Mouse (Mus musculus): ENCODE data around the gene Rhbdl3. TPM values are rescaled to one million over a fixed set of nuclear protein-coding genes. Genes with fewer than 3 reads are reported as not detected.

The Rhbdl3 gene
- polyA plus RNA-seq, 2 experiments from 2014 or later = 0.17 to 0.48 TPM

GRCm38 (mm10) chr11:80386790-80387189, 86.1 kb downstream of the Rhbdl3 start:
- no peak for ATAC-seq

GRCm38 (mm10) chr11:80389885-80390284, 89.2 kb downstream of the Rhbdl3 start:
- no peak for ATAC-seq

- no peak for ATAC-seq
Observed at GRCm38 (mm10) chr11:80391407-80392120, 90.9 kb downstream of the Rhbdl3 start.

GRCm38 (mm10) chr11:80395930-80396329, 95.2 kb downstream of the Rhbdl3 start:
- ATAC-seq = no peak

GRCm38 (mm10) chr11:80396617-80397016, 95.9 kb downstream of the Rhbdl3 start:
- no peak for ATAC-seq

Other genes with a start within 250 kb of the Rhbdl3 start
- 100 to 1,000 TPM; 125 to 169 TPM for gene Crlf3, start 219.9 kb upstream of the Rhbdl3 start, polyA plus RNA-seq (2017; shearing (Covaris generic))
- 1 to 10 TPM; 4.1 to 4.3 TPM for gene Atad5, start 211.5 kb upstream of the Rhbdl3 start, polyA plus RNA-seq (2017; shearing (Covaris generic))
- gene Tefm, start 158.7 kb upstream of the Rhbdl3 start, polyA plus RNA-seq (2017; shearing (Covaris generic)) = 10 to 100 TPM; 25.7 to 28.8 TPM
- gene Adap2, start 146.8 kb upstream of the Rhbdl3 start, polyA plus RNA-seq (2017; shearing (Covaris generic)) = under 1 TPM in 1 of 2 experiments, not detected in 1; 0.54 TPM
- gene Rnf135, start 117.1 kb upstream of the Rhbdl3 start, polyA plus RNA-seq (2017; shearing (Covaris generic)) = 1 to 10 TPM; 8.1 to 9.5 TPM
- 10 to 100 TPM; 23.8 to 29.7 TPM for gene Rhot1, start 91.9 kb upstream of the Rhbdl3 start, polyA plus RNA-seq (2017; shearing (Covaris generic))
- 10 to 100 TPM in 1 of 2 experiments, 1 to 10 TPM in 1; 9.3 to 17.7 TPM for gene 5730455P16Rik, start 77.1 kb downstream of the Rhbdl3 start, polyA plus RNA-seq (2017; shearing (Covaris generic))
- gene Zfp207, start 82.4 kb downstream of the Rhbdl3 start, polyA plus RNA-seq (2017; shearing (Covaris generic)) = 100 to 1,000 TPM; 296 to 314 TPM
- 100 to 1,000 TPM; 273 to 307 TPM for gene Psmd11, start 127.7 kb downstream of the Rhbdl3 start, polyA plus RNA-seq (2017; shearing (Covaris generic))
- gene Cdk5r1, start 176.1 kb downstream of the Rhbdl3 start, polyA plus RNA-seq (2017; shearing (Covaris generic)) = under 1 TPM; 0.89 to 0.98 TPM